Mouse (Mus musculus): ENCODE data around the gene C1qc.

Gene C1qc

GRCm38 (mm10) chr4:136894821-136895220, 2.0 kb upstream of the C1qc start:
- no peak for DNase-seq

GRCm38 (mm10) chr4:136893691-136894543, 1.1 kb upstream of the C1qc start:
- peak; percentile 68 to 74 for DNase-seq

GRCm38 (mm10) chr4:136892371-136892770, 494 bp downstream of the C1qc start:
- DNase-seq, result no peak

GRCm38 (mm10) chr4:136891115-136891514, 1.8 kb downstream of the C1qc start:
- DNase-seq, result no peak

GRCm38 (mm10) chr4:136889981-136890380, 2.9 kb downstream of the C1qc start:
- DNase-seq, result no peak

GRCm38 (mm10) chr4:136887714-136888113, 5.2 kb downstream of the C1qc start:
- no peak for DNase-seq

- DNase-seq, result no peak
Observed at GRCm38 (mm10) chr4:136886101-136886500, 6.8 kb downstream of the C1qc start, which contains the start of gene C1qb. Gene C1qb, minus strand, starts transcription at chr4:136886187.

- DNase-seq, result peak in 1 of 2 experiments; percentile 31
Observed at GRCm38 (mm10) chr4:136878601-136879000, 14.3 kb downstream of the C1qc start.

- no peak for DNase-seq
Observed at GRCm38 (mm10) chr4:136878171-136878570, 14.7 kb downstream of the C1qc start.

- DNase-seq, result peak; percentile 83 to 85
Observed at GRCm38 (mm10) chr4:136876971-136877370, 15.9 kb downstream of the C1qc start.

- DNase-seq, result no peak
Observed at GRCm38 (mm10) chr4:136875012-136875411, 17.9 kb downstream of the C1qc start.

- no peak for DNase-seq
Observed at GRCm38 (mm10) chr4:136868371-136868770, 24.5 kb downstream of the C1qc start.

- DNase-seq, result peak; percentile 20 to 26
Observed at GRCm38 (mm10) chr4:136867690-136868345, 25.0 kb downstream of the C1qc start.

- no peak for DNase-seq
Observed at GRCm38 (mm10) chr4:136865531-136865930, 27.3 kb downstream of the C1qc start.

GRCm38 (mm10) chr4:136864751-136865470, 28.0 kb downstream of the C1qc start:
- peak in 1 of 2 experiments; percentile 18 for DNase-seq

- no peak for DNase-seq
Observed at GRCm38 (mm10) chr4:136863517-136863916, 29.3 kb downstream of the C1qc start.

- DNase-seq, result no peak
Observed at GRCm38 (mm10) chr4:136862411-136862810, 30.5 kb downstream of the C1qc start.

- DNase-seq, result no peak
Observed at GRCm38 (mm10) chr4:136861806-136862205, 31.1 kb downstream of the C1qc start.

- no peak for DNase-seq
Observed at GRCm38 (mm10) chr4:136860022-136860421, 32.8 kb downstream of the C1qc start.

- peak; percentile 44 to 58 for DNase-seq
Observed at GRCm38 (mm10) chr4:136855081-136855480, 37.8 kb downstream of the C1qc start.

- DNase-seq, result no peak
Observed at GRCm38 (mm10) chr4:136852989-136853388, 39.9 kb downstream of the C1qc start.

GRCm38 (mm10) chr4:136852119-136852518, 40.7 kb downstream of the C1qc start:
- no peak for DNase-seq

- no peak for DNase-seq
Observed at GRCm38 (mm10) chr4:136848565-136848964, 44.3 kb downstream of the C1qc start.
